Comparison of ENCODE assay signal across 20 mouse cellular contexts in the genomic region with DNA sequence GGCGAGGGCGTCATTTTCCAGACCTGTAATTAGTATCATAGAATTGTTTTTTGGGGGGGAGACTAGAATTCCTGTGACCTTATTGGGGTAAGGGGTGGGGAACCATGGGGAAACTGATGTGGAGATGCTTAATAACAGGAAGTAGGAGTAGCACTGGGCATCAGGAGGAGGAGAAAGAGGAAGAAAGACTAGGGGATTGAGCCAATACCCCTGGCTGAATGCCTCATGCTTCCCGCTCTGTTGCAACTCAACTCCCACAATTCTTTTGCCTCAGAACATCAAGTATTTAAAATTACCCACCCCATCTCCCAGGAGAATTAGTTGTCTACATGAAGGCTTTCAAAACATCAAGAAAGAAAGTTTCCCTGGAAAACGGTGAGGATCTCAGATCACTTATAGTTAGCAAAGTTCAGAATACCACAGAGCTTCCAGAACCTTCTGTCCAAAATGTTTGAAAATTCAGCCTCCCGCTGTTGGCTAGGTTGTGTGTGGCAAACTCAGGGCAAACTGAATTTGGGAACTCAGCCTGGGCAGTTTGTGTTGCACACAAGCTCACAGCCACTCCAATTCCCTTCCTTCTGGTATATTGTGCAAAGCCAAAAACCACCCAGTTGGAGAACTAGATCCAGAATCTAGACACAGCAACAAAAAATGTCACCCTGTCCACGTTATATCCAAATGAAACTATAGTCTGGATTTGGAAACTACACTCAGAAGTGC.
DNase-seq lines count a peak whose midpoint lies in the region; ATAC-seq lines count a peak whose summit lies in the region.
"Had no signal": no experiment of that assay in that cellular context is flagged by ENCODE, and none has a peak within 500 bp of the region (broad histone marks: within the 10 kb centered on the region; RNA-seq: fewer than 3 reads in every experiment).

No protein-coding gene starts in this region.

- no peaks in the 10 kb centered on the region for H3K27me3 ChIP-seq in heart, embryonic 11.5 days (ENCODE audit: control insufficient read depth, insufficient read depth, low read length)
- H3K27me3 ChIP-seq: embryonic facial prominence, embryonic 12.5 days; forebrain, embryonic 15.5 days; heart, embryonic 15.5 days; hindbrain, embryonic 15.5 days had no signal

- DNase-seq in adrenal gland, postnatal 10 days, result peak; percentile 18
- DNase-seq in adrenal gland, postnatal 25 days, result no peak
- DNase-seq in heart, adult 18-20 months, result peak; percentile 39 to 55
- peak; percentile 34 to 74 for DNase-seq in layer of hippocampus, postnatal 14 days (ENCODE audit: low spot score in 2 of 2)
- DNase-seq in layer of hippocampus, adult 11-12 months (ENCODE audit: low spot score), result no peak
- no peak for DNase-seq in c-Kit-positive CD71-positive TER-119-positive erythroid progenitor cells, embryonic 14.5 days (ENCODE audit: low spot score)
- DNase-seq: B cell, adult 2 months; cerebellum, adult 11-12 months; cerebellum, adult 9-10 months; cerebellum, postnatal 25 days; gastrocnemius, postnatal 25 days had no signal

- ATAC-seq in heart, embryonic 11.5 days (replicated peaks; ENCODE audit: insufficient number of reproducible peaks, low FRiP score, low TSS enrichment), result no peak
- peak; percentile 75 for ATAC-seq in megakaryocyte progenitor cell, adult 5-6 weeks (replicated peaks; ENCODE audit: poor library complexity)
- ATAC-seq: CD4-positive, CD25-positive, alpha-beta regulatory T cell, adult 4 months; forebrain, embryonic 15.5 days; intestine, embryonic 16.5 days had no signal

- H3K9me3 ChIP-seq in heart, embryonic 11.5 days (replicated peaks; ENCODE audit: control insufficient read depth, low read length), result no peaks in the 10 kb centered on the region
- H3K9me3 ChIP-seq: embryonic facial prominence, embryonic 12.5 days; forebrain, embryonic 15.5 days; G1E; heart, embryonic 15.5 days; hindbrain, embryonic 15.5 days had no signal

- H3K4me1 ChIP-seq in heart, embryonic 11.5 days (ENCODE audit: control insufficient read depth, insufficient read depth, low read length), result no peaks in the 10 kb centered on the region
- H3K4me1 ChIP-seq: forebrain, embryonic 15.5 days; heart, embryonic 15.5 days; hindbrain, embryonic 15.5 days had no signal

- no peak overlapping the region for H3K4me2 ChIP-seq in heart, embryonic 11.5 days
- H3K4me2 ChIP-seq: embryonic facial prominence, embryonic 12.5 days; forebrain, embryonic 15.5 days; heart, embryonic 15.5 days; hindbrain, embryonic 15.5 days had no signal

- no peaks in the 10 kb centered on the region for H3K36me3 ChIP-seq in heart, embryonic 11.5 days (ENCODE audit: control insufficient read depth, insufficient read depth, low read length)
- H3K36me3 ChIP-seq: embryonic facial prominence, embryonic 12.5 days; forebrain, embryonic 15.5 days; G1E; heart, embryonic 15.5 days; hindbrain, embryonic 15.5 days had no signal

- H3K4me3 ChIP-seq in heart, embryonic 11.5 days (ENCODE audit: low read depth, low read length), result no peak overlapping the region
- H3K4me3 ChIP-seq: embryonic facial prominence, embryonic 12.5 days; forebrain, embryonic 15.5 days; heart, embryonic 15.5 days; hindbrain, embryonic 15.5 days had no signal

- H3K9ac ChIP-seq in heart, embryonic 11.5 days (ENCODE audit: low read depth, low read length), result no peak overlapping the region
- H3K9ac ChIP-seq: embryonic facial prominence, embryonic 12.5 days; forebrain, embryonic 15.5 days; heart, embryonic 15.5 days; hindbrain, embryonic 15.5 days had no signal

- no peak overlapping the region for H3K27ac ChIP-seq in heart, embryonic 11.5 days (ENCODE audit: low read depth, low read length)
- H3K27ac ChIP-seq: embryonic facial prominence, embryonic 12.5 days; forebrain, embryonic 15.5 days; heart, embryonic 15.5 days; hindbrain, embryonic 15.5 days had no signal

- WGBS in heart, embryonic 11.5 days (ENCODE audit: insufficient replicate concordance), result 82% methylated on average over 6 of the region's 6 CpGs

Comparison
In these comparisons a context has a peak if more than half of its experiments do, and no peak if none do; other contexts are left out.
1. DNase-seq: peak in adrenal gland, postnatal 10 days (single experiment), heart, adult 18-20 months (2 of 2) and layer of hippocampus, postnatal 14 days (2 of 2); none in adrenal gland, postnatal 25 days (single experiment), layer of hippocampus, adult 11-12 months (single experiment) and c-Kit-positive CD71-positive TER-119-positive erythroid progenitor cells, embryonic 14.5 days (single experiment).